Mouse (Mus musculus) gastrocnemius, adult 18-20 months (tissue): Measurements from ENCODE around the gene Spcs2. TPM values are rescaled to one million over a fixed set of nuclear protein-coding genes. Genes with fewer than 3 reads are reported as not detected.

ENCODE experiments used
- total RNA-seq, 2 experiments: library from RNA; stranded (reverse); gene quantifications; 2 replicates each; pipeline ENCODE4 v1.2.3; 2021

Spcs2 gene
- total RNA-seq, 2 experiments from 2014 or later, result 78.8 to 79.8 TPM

Other genes with a start within 250 kb of the Spcs2 start
- gene Tpbgl, start 236.4 kb downstream of the Spcs2 start, total RNA-seq, result 10 to 100 TPM; 42.6 to 56.8 TPM
- gene Slco2b1, start 152.1 kb downstream of the Spcs2 start, total RNA-seq, result 1 to 10 TPM; 3.6 to 5.0 TPM
- not detected for gene Olfr520, start 133.2 kb downstream of the Spcs2 start, total RNA-seq
- gene Olfr521, start 100.0 kb downstream of the Spcs2 start, total RNA-seq, result not detected
- 1 to 10 TPM; 2.5 to 3.0 TPM for gene Neu3, start 35.0 kb downstream of the Spcs2 start, total RNA-seq
- gene Xrra1, start 4.3 kb downstream of the Spcs2 start, total RNA-seq, result 1 to 10 TPM in 1 of 2 experiments, under 1 TPM in 1; 0.66 to 1.2 TPM
- gene Rnf169, start 117.0 kb upstream of the Spcs2 start, total RNA-seq, result 1 to 10 TPM; 4.6 to 7.1 TPM
- gene Chrdl2, start 142.7 kb upstream of the Spcs2 start, total RNA-seq, result 1 to 10 TPM; 1.4 to 1.7 TPM